Mouse (Mus musculus): ENCODE data around the gene Akap13.

DNA sequence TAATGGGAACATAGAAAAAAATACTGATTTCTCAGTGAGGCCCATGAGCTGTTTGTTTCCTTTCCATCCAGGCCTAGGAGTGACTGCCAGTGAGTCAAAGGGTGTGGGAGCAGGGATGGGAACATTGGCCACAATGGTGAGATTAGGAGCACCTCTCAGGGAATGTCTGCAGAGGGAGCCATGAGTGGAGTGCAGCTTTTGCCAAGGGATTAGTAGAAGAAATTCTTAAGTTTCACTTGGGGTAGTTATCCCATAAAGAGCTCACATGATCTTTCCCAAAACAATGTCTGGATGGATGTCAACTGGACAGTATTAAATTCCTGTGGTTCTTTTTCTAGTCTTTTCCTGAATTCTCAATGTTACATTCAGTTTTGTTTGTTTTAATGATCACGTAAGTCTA, 227.6 kb downstream of the Akap13 start:
- no peak for TF ChIP-seq CTCF (IDR thresholded peaks at IDR 0.05; ENCODE audit: low read depth)
- no peak for TF ChIP-seq EP300 (IDR thresholded peaks at IDR 0.05; ENCODE audit: low read depth)
